Mouse (Mus musculus) adipocyte (in vitro differentiated cells): ENCODE data around the gene Prrt2.
A peak's percentile ranks its signal among the peaks of the same experiment; 100 is the strongest.

Source experiments
- DNase-seq: peaks from one replicate; pipeline ENCODE4 v3.0.0-alpha.2; 2016; ENCODE audit warnings: low spot score

The Prrt2 gene

DNA sequence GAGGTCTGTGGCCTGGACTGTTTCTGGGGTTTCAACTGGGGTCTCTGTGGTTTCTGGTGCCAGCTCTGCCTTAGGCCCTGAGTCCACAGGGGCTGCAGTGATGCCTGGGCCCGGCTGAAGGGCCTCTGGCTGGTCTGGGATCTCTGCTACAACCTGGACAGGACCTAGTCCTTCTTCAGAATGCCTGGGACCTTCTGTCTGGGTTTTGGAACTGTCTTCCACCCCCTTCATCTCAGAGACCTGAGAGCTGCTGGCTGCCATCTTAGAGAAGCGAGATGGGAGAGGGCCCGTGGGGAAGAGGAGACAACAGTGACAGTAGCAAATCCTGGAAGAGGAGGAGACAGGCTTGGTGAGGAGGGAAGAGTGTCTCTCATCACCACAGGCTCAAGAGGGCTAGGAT is 980 bp downstream of the Prrt2 start:
- no peak for DNase-seq

DNA sequence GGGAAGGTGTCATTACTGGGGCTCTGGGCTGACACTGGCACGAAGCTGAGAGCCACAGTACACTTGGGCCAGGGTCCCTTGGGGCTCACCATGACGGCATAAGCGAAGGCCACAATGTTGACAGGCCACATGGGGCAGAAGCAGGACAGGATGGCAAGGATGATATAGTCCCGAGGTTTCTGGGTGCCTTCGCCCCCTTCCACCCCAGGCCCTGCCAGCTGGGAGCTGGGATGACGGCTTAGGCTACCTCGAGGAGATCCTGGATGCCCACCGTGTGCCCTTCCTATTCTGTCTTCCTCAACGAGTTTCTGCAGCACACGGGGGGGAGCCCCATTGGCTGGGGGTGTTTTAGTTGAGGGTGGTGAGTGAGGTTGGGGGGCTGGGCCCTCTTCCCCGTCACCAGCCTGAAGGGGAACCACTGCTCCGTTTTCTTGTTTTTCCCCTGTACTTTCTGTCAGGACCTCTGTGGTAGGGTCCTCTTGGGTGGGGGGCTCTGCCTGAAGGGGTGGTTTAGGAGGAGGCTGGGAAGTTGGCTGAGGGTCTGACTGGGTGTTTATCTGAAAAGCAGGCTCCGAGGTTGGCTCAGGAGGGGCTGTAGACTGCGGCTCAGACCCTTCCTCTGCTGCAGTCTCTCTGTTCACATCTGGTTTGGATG is 1.6 kb downstream of the Prrt2 start:
- no peak for DNase-seq

DNA sequence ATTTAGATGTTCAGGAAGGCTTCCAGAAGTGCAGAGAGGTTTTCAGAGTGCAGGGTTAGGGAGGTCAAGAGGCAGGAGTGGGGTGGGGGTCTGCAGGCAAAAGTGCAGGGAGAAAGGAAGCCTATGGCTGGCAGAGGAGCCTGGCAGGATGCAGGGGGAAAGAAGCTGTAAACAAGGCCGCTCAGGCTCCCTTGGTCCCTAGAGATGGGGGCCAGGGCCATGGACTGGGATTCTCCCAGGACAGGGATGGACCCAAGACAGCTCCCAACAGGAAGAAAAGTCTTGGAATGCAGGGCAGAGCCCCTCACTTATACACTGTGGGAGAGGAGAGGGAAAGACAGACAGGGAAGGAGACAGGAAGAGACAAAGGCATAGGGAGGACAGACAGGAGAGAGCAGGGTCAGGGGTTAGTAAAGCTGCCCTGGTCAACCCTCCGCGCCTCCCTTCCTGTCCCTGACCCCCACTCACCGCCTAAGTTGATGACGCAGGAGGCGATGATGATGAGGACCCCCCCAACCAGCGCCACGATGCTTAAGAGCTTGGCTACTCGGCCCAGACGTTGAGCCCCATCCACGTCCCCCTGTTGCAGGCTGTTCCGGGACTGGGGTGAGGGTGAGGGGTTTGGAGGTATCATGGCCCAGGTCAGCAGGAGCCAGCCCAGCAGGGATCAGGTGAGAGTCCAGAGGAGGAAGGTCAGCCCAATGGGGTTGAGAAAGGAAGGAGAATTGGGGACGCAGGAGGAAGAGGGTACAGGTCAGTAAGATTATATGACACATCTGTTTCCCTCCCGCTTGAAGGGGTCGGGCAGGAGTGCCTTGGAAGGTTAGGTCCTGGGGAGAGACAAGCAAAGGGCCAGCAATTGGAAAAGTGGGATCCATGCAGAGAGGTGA is 2.4 kb downstream of the Prrt2 start:
- DNase-seq: no peak

DNA sequence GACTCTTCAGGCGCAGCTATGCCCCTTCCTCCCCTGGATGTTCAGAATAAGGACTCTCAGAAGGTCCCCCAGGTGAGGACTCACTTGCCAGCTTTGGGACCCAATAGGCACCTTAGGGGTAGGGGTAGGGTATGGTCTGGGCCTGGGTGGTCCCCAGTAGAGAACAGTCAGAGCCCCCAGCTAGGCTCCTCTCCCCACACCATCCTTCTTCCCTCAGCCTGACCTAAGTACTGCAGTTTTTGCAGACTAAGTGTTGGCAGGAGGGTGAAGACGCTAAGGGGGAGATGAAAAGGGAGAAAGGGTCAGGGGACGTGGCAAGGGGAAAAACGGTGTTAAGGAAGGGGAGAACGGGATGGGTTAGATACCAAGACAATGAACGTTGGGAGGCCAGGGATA is 3.1 kb downstream of the Prrt2 start:
- no peak for DNase-seq

DNA sequence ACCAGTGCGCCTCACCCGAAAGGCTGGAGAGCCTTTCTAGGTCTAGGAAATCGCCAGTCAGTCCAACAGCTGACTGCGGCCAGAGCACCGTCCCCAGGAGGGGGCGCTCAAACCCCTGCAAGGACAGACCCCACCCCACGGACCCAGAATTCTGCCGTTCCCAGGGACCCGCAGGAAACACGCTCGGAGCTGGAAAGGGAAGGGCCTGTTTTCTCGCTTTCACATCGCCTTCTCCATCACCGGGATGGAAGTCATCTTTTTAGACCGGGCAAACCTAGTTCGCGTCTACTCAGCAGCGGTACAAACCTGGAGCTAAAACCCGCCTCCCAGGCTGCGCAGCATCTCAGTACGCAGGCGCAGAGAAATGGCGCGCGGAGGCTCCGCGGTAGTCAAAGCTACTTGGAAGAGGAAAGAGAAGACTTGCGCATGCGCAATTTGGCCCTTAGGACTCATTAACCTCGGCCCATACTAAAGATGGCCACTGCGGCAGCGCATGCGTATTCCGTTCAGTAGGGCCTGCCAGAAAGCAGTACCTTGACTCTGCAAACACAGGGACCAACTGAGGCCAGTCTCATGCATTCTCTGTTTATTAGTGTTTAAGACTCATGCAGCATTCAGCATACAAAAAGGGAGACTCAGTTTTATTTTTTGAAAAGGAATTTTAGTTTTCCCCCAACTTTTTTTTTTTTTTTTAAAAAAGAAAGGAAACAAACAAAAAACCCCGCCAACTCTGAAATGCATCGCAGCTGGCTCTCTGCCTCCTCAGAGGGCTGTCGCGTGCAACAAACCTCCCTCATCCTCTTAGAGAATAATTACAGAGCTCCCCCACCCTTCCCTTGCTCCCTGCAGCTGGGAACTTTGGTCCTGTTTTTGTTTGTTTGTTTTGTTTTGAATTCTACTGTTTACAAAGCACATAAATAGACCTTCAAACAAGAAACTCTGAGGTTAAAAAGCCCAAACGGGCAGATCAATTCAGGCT is 3.8 kb downstream of the Prrt2 start, which contains the start of gene Pagr1a:
Pagr1a (minus strand) TSS at position 382 of the 979 bp plus-strand sequence.
- peak; percentile 98 for DNase-seq

DNA sequence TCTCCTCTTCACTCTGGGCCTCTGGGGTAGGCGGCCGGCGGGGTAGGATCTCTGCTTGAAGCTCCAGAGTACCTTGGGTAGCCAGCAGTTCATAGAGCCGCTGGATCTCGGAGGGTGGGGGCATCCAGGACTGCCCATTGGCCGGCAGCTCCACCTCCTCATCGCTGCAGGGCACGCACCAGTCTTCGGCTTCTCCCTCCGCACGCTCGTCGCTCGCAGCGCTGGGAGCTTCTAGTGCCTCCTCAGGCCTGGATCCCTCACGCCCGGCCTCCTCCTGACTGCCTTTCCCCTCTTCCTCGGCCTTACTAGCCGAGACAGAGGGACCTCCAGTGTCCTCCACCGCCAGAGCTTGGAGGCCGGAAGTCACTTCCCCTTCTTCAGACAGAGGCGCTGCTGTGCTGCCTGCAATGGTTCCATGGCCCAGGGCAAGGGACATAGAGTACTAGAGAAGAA is 4.5 kb downstream of the Prrt2 start:
- DNase-seq: no peak

DNA sequence TGATC is 4.7 kb downstream of the Prrt2 start, which contains the start of gene Pagr1b:
Pagr1b (minus strand) TSS at position 4 of the 5 bp plus-strand sequence.
- no peak for DNase-seq

DNA sequence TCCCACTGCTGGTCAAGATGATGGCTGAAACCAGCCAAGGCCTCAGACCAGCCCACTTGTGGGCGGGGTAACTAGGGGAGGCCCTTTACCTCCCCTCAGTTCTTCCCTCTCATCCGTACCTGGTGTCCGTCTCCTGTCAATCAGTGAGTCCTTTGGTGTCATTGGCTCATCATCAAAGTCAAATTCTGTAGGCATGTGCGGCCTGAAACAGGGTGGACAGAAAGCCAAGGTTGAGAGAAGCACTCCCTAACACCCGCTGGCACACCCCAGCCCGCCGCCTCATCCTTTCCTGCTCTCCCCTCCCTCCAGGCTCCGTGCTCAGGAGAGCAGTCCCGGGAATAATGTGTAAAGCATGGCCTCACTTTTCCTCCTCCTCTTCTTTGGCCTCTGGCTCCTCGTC is 4.9 kb downstream of the Prrt2 start:
- peak; percentile 44 for DNase-seq

DNA sequence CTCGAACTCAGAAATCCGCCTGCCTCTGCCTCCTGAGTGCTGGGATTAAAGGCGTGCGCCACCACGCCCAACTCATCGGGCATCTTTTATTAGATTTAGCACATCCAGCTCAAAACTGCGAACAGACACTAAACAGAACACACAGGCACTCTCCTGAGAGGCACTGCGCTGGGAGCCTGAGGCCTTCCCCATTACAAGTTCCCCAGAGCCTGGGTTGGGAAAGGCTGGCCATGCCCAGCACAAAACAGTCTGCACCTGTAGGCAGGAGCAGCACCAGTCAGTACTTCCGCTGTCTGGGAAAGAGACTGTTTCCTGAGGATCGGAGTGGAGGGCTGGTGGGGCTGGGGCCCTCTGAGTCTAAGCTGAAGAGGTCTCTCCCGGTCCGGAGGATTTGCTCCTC is 6.0 kb downstream of the Prrt2 start:
- DNase-seq: no peak

DNA sequence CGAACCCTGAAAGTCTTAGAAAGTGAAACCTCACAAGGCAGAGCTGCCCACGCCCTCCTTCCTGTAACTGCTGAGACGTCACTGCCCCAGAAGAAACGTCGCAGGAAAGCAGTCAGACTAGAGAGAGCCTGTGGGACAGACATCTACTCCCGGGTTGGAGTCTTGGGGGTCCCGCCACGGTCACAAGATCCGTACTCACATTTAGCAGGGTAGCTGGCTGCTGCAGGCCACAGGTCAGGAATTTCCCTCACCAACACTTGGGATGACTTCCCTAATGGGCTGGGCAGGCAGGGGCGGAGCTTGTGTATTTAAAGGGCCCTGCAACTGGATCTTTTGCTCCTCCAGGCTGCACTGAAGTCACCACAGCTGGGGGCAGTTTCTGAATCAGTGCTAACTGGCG is 6.7 kb downstream of the Prrt2 start, which contains the start of gene Mvp:
Mvp (minus strand) TSS at position 302 of the 400 bp plus-strand sequence.
- DNase-seq: peak; percentile 76

DNA sequence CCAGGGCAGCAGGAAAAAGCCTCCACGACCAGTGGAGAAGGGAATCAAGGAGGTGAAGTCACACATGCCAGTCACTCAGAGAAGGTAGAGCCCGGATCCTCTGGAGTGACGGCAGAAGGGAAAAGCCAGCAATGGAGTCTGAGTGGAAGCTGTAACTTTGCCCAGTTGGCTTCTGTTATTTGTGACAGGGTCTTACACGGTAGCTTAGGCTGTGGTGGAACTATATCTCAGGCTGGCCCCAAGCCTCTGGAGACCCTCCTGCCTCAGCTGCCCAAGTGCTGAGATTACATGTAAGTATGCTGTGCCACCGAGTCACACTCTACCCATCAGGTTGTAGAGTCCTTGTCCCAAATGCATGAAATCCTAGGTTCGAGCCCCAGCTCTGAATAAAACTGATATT is 7.6 kb downstream of the Prrt2 start:
- no peak for DNase-seq

DNA sequence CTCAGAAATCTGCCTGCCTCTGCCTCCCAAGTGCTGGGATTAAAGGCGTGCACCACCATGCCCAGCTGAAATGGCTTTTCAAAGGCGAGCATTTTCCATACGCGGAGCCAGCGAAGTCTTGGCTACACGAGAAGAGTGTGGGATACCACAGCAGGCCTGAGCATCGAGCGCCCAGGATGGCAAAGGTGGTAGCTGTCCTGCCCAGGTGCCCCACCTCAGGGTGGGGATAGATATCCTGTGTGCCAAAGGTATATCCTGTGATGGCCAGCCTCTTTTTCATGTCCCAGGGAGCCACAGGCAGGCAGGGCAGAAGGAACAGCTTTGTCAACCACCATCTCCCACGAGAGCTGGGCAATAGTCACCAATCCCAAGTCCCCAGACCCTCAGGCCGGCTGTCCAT is 8.2 kb downstream of the Prrt2 start:
- no peak for DNase-seq

DNA sequence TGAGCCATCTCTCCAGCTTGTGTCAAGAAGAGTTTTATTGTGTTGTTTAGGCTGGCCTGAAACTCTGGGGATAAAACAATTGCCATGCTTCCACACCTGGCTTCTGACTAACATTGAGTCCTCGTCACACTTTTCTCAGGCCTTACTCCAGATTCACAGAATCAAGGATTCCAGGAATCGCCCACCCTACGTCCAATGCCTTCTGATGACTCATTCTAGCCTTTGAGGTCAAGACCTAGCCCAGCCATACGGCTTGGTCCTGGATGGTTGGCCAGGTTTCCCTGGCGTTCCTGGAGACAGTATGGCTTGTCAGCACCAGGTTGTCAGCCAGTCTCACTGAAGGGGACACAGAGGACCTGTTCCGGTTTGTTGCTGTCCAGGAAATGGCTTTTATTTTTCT is 8.6 kb downstream of the Prrt2 start:
- no peak for DNase-seq

DNA sequence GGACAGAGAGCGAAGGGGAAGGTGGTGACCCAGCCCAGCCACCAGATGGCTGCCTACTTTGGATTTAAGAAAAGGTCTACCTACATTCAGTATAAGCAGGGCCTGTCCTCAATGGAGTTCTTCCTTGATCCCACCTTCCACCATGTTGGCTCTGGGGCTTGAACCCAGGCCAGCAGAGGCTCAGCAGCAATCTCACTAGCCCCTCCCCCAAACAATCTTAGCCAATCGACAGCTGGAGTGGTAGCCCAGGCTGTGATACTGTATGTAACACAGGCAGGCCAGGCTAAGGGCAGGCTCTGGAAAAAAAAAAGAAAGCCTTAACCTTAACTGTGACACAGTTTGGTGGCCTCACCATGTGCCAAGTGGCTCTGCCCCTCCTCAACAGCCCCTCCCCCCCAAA is 9.3 kb downstream of the Prrt2 start:
- no peak for DNase-seq

DNA sequence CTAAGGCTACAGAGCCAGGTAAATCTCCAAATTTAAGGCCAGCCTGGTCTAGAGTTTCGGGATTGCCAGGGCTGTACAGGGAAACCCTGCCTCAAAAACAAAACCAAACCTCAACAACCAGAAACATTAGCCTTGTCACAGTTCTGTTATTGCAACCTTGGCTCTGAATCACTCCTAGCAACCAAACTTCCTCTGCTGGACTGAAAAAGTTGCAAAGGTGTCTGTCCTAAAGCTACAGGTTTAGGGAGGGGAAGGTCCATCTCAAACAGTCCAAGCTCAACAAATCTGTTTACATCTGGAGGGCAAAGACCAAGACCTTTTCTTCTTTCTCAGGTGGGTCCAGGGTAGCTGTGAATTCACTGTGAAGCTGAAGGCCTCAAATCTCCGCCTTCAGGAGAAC is 10.0 kb downstream of the Prrt2 start:
- no peak for DNase-seq

DNA sequence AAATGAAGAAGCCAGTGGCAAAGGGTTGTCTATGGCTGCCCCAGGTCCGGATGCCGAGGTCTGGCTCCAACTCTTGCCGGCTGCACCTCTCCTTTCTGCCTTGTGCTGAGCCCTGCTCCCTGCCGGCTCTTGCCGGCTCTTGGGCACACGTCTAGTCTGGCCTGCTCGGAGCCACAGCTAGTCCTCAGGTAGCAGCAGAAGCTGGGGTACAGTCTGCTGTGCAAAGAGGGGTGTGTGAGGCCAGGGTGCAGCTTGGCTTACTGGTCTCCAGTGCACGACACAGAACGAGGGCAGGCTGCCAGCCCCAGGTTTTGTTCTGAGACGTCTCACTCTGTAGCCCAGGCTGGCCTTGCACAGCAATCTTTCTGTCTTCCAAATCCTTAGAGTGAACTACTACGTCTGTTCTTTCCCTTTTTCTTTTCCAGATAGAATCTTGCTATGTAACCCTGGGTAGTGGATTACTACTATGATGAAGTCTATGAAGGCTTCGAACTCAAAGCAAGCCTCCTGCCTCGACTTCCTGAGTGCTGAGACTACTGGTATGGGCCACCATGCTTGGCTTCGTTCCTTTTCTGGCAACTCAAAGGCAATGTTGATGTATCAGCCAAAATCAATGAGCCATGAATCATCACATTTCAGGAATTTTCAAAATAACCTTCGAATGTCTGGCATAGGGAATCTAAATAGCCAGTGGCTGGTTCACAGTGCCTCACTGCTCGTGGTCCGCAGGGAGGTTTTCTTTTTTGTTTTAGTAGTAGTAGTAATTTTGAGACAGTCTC is 11.5 kb downstream of the Prrt2 start:
- no peak for DNase-seq

DNA sequence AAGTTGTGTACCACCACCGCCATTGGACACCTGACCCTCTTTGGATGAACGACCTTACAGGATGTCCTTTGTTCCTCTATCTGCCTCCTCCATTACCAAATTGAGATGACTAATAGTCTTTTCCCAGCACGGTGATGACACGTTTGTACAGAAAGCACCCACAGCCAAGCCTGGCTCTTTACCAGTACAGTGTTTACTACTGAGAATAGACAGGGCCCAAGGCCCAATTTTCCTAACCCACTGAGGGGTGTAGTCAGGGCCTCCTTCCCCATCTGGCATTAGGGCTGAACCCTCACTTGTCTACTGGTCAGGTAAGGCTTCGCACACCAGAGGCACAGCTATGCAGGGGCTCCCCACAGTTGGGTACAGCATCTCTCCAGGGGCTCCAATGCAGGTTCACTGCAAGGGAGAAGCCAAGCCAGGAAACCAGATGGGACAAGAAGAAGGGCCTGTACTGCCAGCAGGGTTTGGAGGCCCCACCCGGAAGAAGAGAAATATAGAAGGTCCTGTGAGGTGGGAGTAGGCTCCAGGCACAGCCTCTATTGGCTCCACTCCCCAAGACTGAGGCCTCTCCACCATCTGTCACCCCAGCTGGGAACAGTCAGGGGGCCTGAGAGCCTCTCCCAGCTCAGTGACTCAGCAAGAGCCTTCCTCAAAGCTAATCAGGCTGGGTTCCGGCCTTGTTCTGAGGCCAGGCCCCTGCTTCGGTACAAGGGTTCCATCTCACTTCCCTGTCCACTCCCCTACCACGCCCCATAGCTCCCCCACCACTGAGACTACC is 12.6 kb downstream of the Prrt2 start:
- DNase-seq: peak; percentile 79

DNA sequence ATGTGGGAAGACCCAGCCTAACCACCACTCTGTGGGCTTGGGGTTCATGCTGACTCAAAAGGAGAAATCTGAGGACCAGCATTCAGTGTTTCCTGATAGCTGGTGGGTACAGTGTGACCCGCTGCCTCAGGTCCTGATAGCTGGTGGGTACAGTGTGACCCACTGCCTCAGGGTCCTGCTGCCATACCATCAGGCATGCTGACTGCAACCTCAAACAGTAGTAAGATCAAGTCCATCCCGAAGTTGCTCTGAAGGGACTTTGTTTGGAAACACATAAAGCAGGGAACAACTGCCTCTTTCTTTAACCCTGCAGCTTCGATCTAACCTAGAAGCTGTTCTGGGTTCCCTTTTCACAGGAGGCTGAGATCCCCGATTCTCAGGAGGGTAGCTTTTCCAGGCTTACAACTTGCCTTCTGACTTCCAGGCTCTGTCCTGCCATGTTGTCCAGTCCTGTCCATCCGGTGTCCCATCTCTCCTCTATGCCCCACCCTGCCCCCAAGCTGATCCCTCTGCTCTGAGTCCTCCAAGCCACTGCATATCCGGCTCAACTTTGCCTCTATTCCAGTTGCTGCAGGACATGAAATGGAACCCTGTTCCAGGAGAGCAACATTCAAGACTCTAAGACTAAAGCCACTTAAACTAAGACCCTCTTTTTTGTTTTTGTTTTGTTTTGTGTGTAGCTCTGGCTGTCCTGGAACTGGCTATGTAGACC is 13.5 kb downstream of the Prrt2 start:
- DNase-seq: no peak

DNA sequence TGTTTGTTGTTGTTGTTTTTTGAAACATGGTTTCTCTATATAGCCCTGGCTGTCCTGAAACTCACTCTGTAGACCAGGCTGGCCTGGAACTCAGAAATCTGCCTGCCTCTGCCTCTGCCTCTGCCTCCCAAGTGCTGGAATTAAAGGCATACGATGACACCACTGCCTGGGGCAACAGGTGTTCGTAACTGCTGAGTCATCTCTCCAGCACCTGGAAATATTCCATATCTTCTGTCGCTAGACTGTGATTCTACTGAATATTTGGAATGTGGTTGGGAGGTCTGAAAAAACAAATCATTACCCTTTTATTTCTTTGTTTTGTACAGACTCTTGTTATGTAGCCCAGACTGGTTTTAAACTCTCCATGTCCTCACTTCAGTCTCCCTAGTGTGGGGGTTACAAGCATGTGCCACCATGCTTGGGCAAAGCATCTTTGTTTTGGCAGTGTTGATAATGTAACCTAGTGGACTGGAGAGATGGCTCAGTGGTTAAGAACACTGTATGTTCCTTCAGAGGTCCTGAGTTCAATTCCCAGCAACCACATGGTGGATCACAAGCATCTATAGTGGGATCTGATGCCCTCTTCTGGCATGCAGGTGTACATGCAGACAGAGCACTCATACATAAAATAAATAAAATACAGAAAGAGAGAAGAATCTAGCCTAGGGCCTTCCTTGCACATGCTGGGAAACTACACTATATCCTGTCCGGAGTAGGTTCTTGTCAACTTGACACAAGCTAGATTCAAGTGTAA is 16.7 kb downstream of the Prrt2 start:
- no peak for DNase-seq

DNA sequence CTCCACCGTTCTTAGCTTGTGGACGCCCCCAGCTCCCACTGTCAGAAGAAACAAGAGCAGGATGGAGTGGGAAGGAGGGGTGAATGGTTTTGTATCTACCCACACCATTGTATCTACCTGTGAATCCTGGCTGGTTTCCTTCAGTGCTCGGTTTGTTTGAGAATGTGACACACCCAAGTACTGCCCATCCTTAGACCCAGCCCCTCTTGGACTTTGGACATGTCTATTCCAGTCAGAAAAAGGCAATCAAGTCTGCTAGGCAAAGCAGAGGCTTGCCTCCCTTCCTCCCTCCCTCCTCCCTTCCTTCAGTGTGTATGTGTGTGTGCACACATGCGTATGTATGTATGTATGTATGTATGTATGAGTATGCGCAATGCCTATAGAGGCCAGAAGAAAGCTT is 17.4 kb downstream of the Prrt2 start:
- DNase-seq: no peak
